12 mouse cellular contexts compared by ENCODE assay signal in the genomic region with DNA sequence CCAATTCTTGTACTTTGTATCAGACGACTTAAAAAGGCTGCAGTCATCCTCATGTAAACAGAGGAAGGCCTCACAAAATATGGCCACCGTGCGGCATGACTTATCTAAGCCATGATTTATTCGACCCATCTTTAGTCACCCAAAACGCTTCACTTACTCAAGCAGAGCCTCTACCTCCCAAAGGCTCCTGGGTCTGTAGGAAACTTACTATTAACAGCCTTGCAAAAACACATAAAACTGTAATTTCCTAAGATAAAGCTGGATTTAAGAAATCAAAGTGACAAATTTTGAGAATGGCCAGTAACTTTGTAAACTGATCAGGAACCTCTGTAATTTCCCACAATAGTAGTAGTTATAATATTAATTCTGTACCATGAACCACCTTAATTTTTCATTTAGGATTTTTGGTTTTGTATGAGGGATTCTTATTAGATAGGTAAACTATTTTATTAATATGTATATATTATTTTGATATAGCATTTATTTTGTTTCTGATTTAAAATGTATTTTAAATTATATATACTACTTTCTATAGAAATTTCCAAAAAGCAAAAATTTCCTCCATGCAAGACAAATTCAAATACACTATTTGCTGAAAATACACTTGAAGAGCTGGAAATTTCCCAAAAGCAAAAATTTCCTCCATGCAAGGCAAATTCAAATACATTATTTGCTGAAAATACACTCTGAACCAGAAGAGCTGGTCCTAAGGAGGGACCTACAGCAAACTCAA.
DNase-seq lines count a peak whose midpoint lies in the region; ATAC-seq lines count a peak whose summit lies in the region.
"Had no signal": no experiment of that assay in that cellular context is flagged by ENCODE, and none has a peak within 500 bp of the region (broad histone marks: within the 10 kb centered on the region; RNA-seq: fewer than 3 reads in every experiment).

No protein-coding gene starts in this region.

- no peaks in the 10 kb centered on the region for H3K36me3 ChIP-seq in neural tube, embryonic 12.5 days
- H3K36me3 ChIP-seq in forebrain, embryonic 12.5 days (replicated peaks): no peaks in the 10 kb centered on the region
- H3K36me3 ChIP-seq in midbrain, embryonic 12.5 days: no peaks in the 10 kb centered on the region

- no peak for ATAC-seq in neural tube, embryonic 12.5 days (ENCODE audit: low FRiP score, low read depth)
- no peak for ATAC-seq in forebrain, embryonic 12.5 days (ENCODE audit: low FRiP score)
- no peak for ATAC-seq in midbrain, embryonic 12.5 days (ENCODE audit: low FRiP score, low read depth)

- H3K9ac ChIP-seq in neural tube, embryonic 12.5 days: no peak overlapping the region
- peak overlapping the region; percentile 43; the same call in 1 of the 2 replicates for H3K9ac ChIP-seq in forebrain, embryonic 12.5 days
- no peak overlapping the region for H3K9ac ChIP-seq in midbrain, embryonic 12.5 days (replicated peaks)

- no peaks in the 10 kb centered on the region for H3K9me3 ChIP-seq in neural tube, embryonic 12.5 days
- H3K9me3 ChIP-seq in forebrain, embryonic 12.5 days: no peaks in the 10 kb centered on the region
- H3K9me3 ChIP-seq in midbrain, embryonic 12.5 days: no peaks in the 10 kb centered on the region

- H3K27me3 ChIP-seq in neural tube, embryonic 12.5 days (replicated peaks): no peaks in the 10 kb centered on the region
- H3K27me3 ChIP-seq in forebrain, embryonic 12.5 days: no peaks in the 10 kb centered on the region
- no peaks in the 10 kb centered on the region for H3K27me3 ChIP-seq in midbrain, embryonic 12.5 days

- 0 out of 2 replicates have a peak overlapping the region, but pooled peaks have one; percentile 33 for H3K27ac ChIP-seq in neural tube, embryonic 12.5 days
- H3K27ac ChIP-seq in forebrain, embryonic 12.5 days: peak overlapping the region; percentile 97
- H3K27ac ChIP-seq in midbrain, embryonic 12.5 days (replicated peaks): peak overlapping the region; percentile 92

- H3K4me1 ChIP-seq in neural tube, embryonic 12.5 days: peaks cover 21% of the 10 kb centered on the region; the same call in 1 of the 2 replicates
- peaks cover 28% of the 10 kb centered on the region for H3K4me1 ChIP-seq in forebrain, embryonic 12.5 days
- peaks cover 28% of the 10 kb centered on the region for H3K4me1 ChIP-seq in midbrain, embryonic 12.5 days

- peak overlapping the region; percentile 7; the same call in 1 of the 2 replicates for H3K4me3 ChIP-seq in neural tube, embryonic 12.5 days
- H3K4me3 ChIP-seq in forebrain, embryonic 12.5 days (replicated peaks): peak overlapping the region; percentile 33
- peak overlapping the region; percentile 10; the same call in 1 of the 2 replicates for H3K4me3 ChIP-seq in midbrain, embryonic 12.5 days

- no peak for DNase-seq in neural tube, embryonic 10.5 days (ENCODE audit: extremely low spot score, low spot score)
- DNase-seq in ovary, adult 18-20 months (ENCODE audit: low spot score): no peak
- DNase-seq in right cerebral cortex, adult 18-20 months: no peak
- DNase-seq in heart, adult 8-10 months (ENCODE audit: low spot score): no peak
- DNase-seq: adrenal gland, adult 8-10 months; cerebellum, adult 11-12 months; gastrocnemius, postnatal 36 days; kidney, adult 18-20 months; thymus, postnatal 14 days had no signal

- peak overlapping the region; percentile 45 for H3K4me2 ChIP-seq in neural tube, embryonic 12.5 days (replicated peaks)
- H3K4me2 ChIP-seq in forebrain, embryonic 12.5 days: peak overlapping the region; percentile 49
- H3K4me2 ChIP-seq in midbrain, embryonic 12.5 days (replicated peaks): peak overlapping the region; percentile 38

- 57% methylated on average over 5 of the region's 5 CpGs for WGBS in neural tube, embryonic 12.5 days
- WGBS in forebrain, embryonic 12.5 days: 46% methylated on average over 5 of the region's 5 CpGs
- WGBS in midbrain, embryonic 12.5 days: 66% methylated on average over 5 of the region's 5 CpGs

Comparison
In these comparisons a context has a peak if more than half of its experiments do, and no peak if none do; other contexts are left out.
1. H3K27ac ChIP-seq: peak in every context shown above with its lines; median percentile 97 in forebrain, embryonic 12.5 days; 92 in midbrain, embryonic 12.5 days; 33 in neural tube, embryonic 12.5 days.